In genomic region chr10:108330964-108331363, GRCm38 (mm10) we compare ENCODE assay signal across 8 mouse cellular contexts. TPM values are rescaled to one million over a fixed set of nuclear protein-coding genes. Genes with fewer than 3 reads are reported as not detected.
DNase-seq lines count a peak whose midpoint lies in the region; ATAC-seq and TF ChIP-seq lines count a peak whose summit lies in the region.

No protein-coding gene starts in this region.

- no peaks in the 10 kb centered on the region for H3K36me3 ChIP-seq in kidney, embryonic 14.5 days (ENCODE audit: control insufficient read depth, insufficient read depth, low read length)
- no peaks in the 10 kb centered on the region for H3K36me3 ChIP-seq in embryonic facial prominence, embryonic 13.5 days
- no peaks in the 10 kb centered on the region for H3K36me3 ChIP-seq in hindbrain, embryonic 16.5 days (ENCODE audit: control insufficient read depth, insufficient read depth, low read length)
- no peaks in the 10 kb centered on the region for H3K36me3 ChIP-seq in midbrain, embryonic 15.5 days (replicated peaks)
- no peaks in the 10 kb centered on the region for H3K36me3 ChIP-seq in thymus, adult 2 months (ENCODE audit: control insufficient read depth, insufficient read depth, low read length)

- DNase-seq in kidney, adult 9 months, result no peak
- DNase-seq in thymus, adult 2 months, result no peak
- no peak for DNase-seq in adrenal gland, adult 8-10 months

- H3K4me2 ChIP-seq in kidney, embryonic 14.5 days (replicated peaks; ENCODE audit: low read depth, low read length), result peak overlapping the region; percentile 72
- H3K4me2 ChIP-seq in embryonic facial prominence, embryonic 13.5 days, result peak overlapping the region; percentile 92
- H3K4me2 ChIP-seq in hindbrain, embryonic 16.5 days (ENCODE audit: low read length), result peak overlapping the region; percentile 99
- H3K4me2 ChIP-seq in midbrain, embryonic 15.5 days, result peak overlapping the region; percentile 99

- H3K27me3 ChIP-seq in kidney, embryonic 14.5 days (ENCODE audit: control insufficient read depth, insufficient read depth, low read length), result no peaks in the 10 kb centered on the region
- H3K27me3 ChIP-seq in embryonic facial prominence, embryonic 13.5 days, result peaks cover 24% of the 10 kb centered on the region
- peaks cover 5% of the 10 kb centered on the region for H3K27me3 ChIP-seq in hindbrain, embryonic 16.5 days (replicated peaks; ENCODE audit: control insufficient read depth, insufficient read depth, low read length)
- peaks cover 24% of the 10 kb centered on the region for H3K27me3 ChIP-seq in midbrain, embryonic 15.5 days (replicated peaks)
- peaks cover 10% of the 10 kb centered on the region; the same call in 1 of the 2 replicates for H3K27me3 ChIP-seq in thymus, adult 2 months (ENCODE audit: control insufficient read depth, insufficient read depth, low read length)

- 0 out of 2 replicates have a peak, but pooled peaks cover 3% of the 10 kb centered on the region for H3K4me1 ChIP-seq in kidney, embryonic 14.5 days (ENCODE audit: control insufficient read depth, insufficient read depth, low read length)
- peaks cover 3% of the 10 kb centered on the region; the same call in 1 of the 2 replicates for H3K4me1 ChIP-seq in embryonic facial prominence, embryonic 13.5 days
- H3K4me1 ChIP-seq in hindbrain, embryonic 16.5 days (ENCODE audit: control insufficient read depth, insufficient read depth, low read depth, low read length), result peaks cover 3% of the 10 kb centered on the region; the same call in 1 of the 2 replicates
- peaks cover 20% of the 10 kb centered on the region for H3K4me1 ChIP-seq in midbrain, embryonic 15.5 days
- peaks cover 13% of the 10 kb centered on the region for H3K4me1 ChIP-seq in thymus, adult 2 months (replicated peaks; ENCODE audit: control insufficient read depth, insufficient read depth, low read length)

- peak overlapping the region; percentile 92 for H3K4me3 ChIP-seq in kidney, embryonic 14.5 days (ENCODE audit: low read length)
- H3K4me3 ChIP-seq in embryonic facial prominence, embryonic 13.5 days, result peak overlapping the region; percentile 79
- peak overlapping the region; percentile 87 for H3K4me3 ChIP-seq in hindbrain, embryonic 16.5 days (ENCODE audit: low read length)
- H3K4me3 ChIP-seq in midbrain, embryonic 15.5 days, result peak overlapping the region; percentile 68
- H3K4me3 ChIP-seq in thymus, adult 2 months (ENCODE audit: control insufficient read depth, insufficient read depth, low read length), result no peak overlapping the region

- TF ChIP-seq POLR2A in thymus, adult 2 months (IDR thresholded peaks at IDR 0.05; ENCODE audit: control insufficient read depth, extremely low read depth, insufficient read depth, low read length, poor library complexity), result no peak

- 9% methylated on average over 10 of the region's 10 CpGs for WGBS in kidney, embryonic 14.5 days
- WGBS in embryonic facial prominence, embryonic 13.5 days, result 5% methylated on average over 10 of the region's 10 CpGs
- 10% methylated on average over 10 of the region's 10 CpGs for WGBS in hindbrain, embryonic 16.5 days
- 7% methylated on average over 10 of the region's 10 CpGs for WGBS in midbrain, embryonic 15.5 days
- WGBS in thymus, adult 2 months, result 28% methylated on average over 10 of the region's 10 CpGs

- no peak overlapping the region for H3K27ac ChIP-seq in kidney, embryonic 14.5 days (ENCODE audit: low read depth, low read length)
- H3K27ac ChIP-seq in embryonic facial prominence, embryonic 13.5 days, result no peak overlapping the region
- H3K27ac ChIP-seq in hindbrain, embryonic 16.5 days (ENCODE audit: low read depth, low read length), result no peak overlapping the region
- no peak overlapping the region for H3K27ac ChIP-seq in midbrain, embryonic 15.5 days
- H3K27ac ChIP-seq in thymus, adult 2 months (ENCODE audit: control insufficient read depth, insufficient read depth, low read length), result no peak overlapping the region

- ATAC-seq in kidney, embryonic 14.5 days (ENCODE audit: low FRiP score, low TSS enrichment), result no peak
- no peak for ATAC-seq in embryonic facial prominence, embryonic 13.5 days (ENCODE audit: insufficient number of reproducible peaks, insufficient read depth, low FRiP score, low TSS enrichment, low read depth)
- no peak for ATAC-seq in hindbrain, embryonic 16.5 days
- ATAC-seq in midbrain, embryonic 15.5 days (replicated peaks), result no peak
- ATAC-seq in activated CD4-positive, CD25-positive, alpha-beta regulatory T cell, adult 4 months, result no peak

- H3K9me3 ChIP-seq in kidney, embryonic 14.5 days (ENCODE audit: control insufficient read depth, low read length), result no peaks in the 10 kb centered on the region
- H3K9me3 ChIP-seq in embryonic facial prominence, embryonic 13.5 days, result no peaks in the 10 kb centered on the region
- no peaks in the 10 kb centered on the region for H3K9me3 ChIP-seq in hindbrain, embryonic 16.5 days (ENCODE audit: control insufficient read depth, low read length)
- no peaks in the 10 kb centered on the region for H3K9me3 ChIP-seq in midbrain, embryonic 15.5 days

- no peak for TF ChIP-seq CTCF in thymus, adult 2 months (IDR thresholded peaks at IDR 0.05; ENCODE audit: borderline replicate concordance, control insufficient read depth, extremely low read depth, insufficient read depth, low read length, poor library complexity)

- H3K9ac ChIP-seq in kidney, embryonic 14.5 days (ENCODE audit: low read depth, low read length), result peak overlapping the region; percentile 93; the same call in 1 of the 2 replicates
- H3K9ac ChIP-seq in embryonic facial prominence, embryonic 13.5 days, result no peak overlapping the region
- H3K9ac ChIP-seq in hindbrain, embryonic 16.5 days (ENCODE audit: low read depth, low read length), result no peak overlapping the region
- no peak overlapping the region for H3K9ac ChIP-seq in midbrain, embryonic 15.5 days

RNA-seq across cellular contexts. Expression of gene Pawr, which starts 1.0 kb away (rescaled TPM):
- 25.3 and 26.4 TPM in 2 replicates for polyA plus RNA-seq in kidney, embryonic 14.5 days (2014; fragmentation: Nextera tagmentation; extraction: Ambion mirVana)
- 5.8 and 6.3 TPM in 2 replicates for polyA plus RNA-seq in embryonic facial prominence, embryonic 13.5 days (2015; fragmentation: Nextera tagmentation; extraction: Ambion mirVana)
- 2.3 and 2.8 TPM in 2 replicates for polyA plus RNA-seq in hindbrain, embryonic 16.5 days (2015; fragmentation: Nextera tagmentation; extraction: Ambion mirVana)
- 2.5 and 3.2 TPM in 2 replicates for polyA plus RNA-seq in midbrain, embryonic 15.5 days (2015; fragmentation: Nextera tagmentation; extraction: Ambion mirVana)
- 3.9 and 7.0 TPM in 2 replicates for polyA plus RNA-seq in thymus, adult 2 months (2012; rRNA removed)
- 10 to 100 TPM in 1 of 4 experiments, 1 to 10 TPM in 3; 8.5 to 10.2 (median 9.2) TPM for total RNA-seq in adrenal gland, adult 8-10 months (2022)
- not detected for polyA plus RNA-seq in activated CD4-positive, CD25-positive, alpha-beta regulatory T cell, adult 4 months (2017; shearing (Covaris generic))
